Mouse (Mus musculus): ENCODE measurements around the gene Fubp3.

GRCm38 (mm10) chr2:31633531-31633930 lies 61.1 kb downstream of the Fubp3 start:
- TF ChIP-seq CTCF (IDR thresholded peaks at IDR 0.05; ENCODE audit: control insufficient read depth, insufficient read depth, insufficient read length) = no peak
- TF ChIP-seq CEBPB (IDR thresholded peaks at IDR 0.05; ENCODE audit: low read depth) = no peak
